Mouse (Mus musculus) monocyte, adult 5-6 weeks (primary cell): ENCODE data around the gene P4ha3. TPM values are rescaled to one million over a fixed set of nuclear protein-coding genes. Genes with fewer than 3 reads are reported as not detected.

Source experiments
- ATAC-seq: fragments of 153-309, 156-312 bp; replicated peaks from 2 replicates; pipeline ENCODE4 v1.8.0; 2017; ENCODE audit warnings: mild to moderate bottlenecking; ENCODE audit not compliant: low TSS enrichment, insufficient number of reproducible peaks, severe bottlenecking, poor library complexity, low FRiP score
- total RNA-seq: library from RNA; stranded (forward); fragments of 200-1000, 200-491, 200-594 nt; gene quantifications from 3 replicates; pipeline ENCODE4 v1.2.3, GENCODE M21; 2017

P4ha3 gene
- total RNA-seq, 1 experiment from 2014 or later: not detected

- ATAC-seq: no peak
Observed at GRCm38 (mm10) chr7:100298861-100299510, 13.7 kb downstream of the P4ha3 start.

- ATAC-seq: no peak
Observed at GRCm38 (mm10) chr7:100301390-100301789, 16.1 kb downstream of the P4ha3 start.

- no peak for ATAC-seq
Observed at GRCm38 (mm10) chr7:100302316-100302715, 17.0 kb downstream of the P4ha3 start.

GRCm38 (mm10) chr7:100305894-100306293 is 20.6 kb downstream of the P4ha3 start:
- ATAC-seq: no peak

GRCm38 (mm10) chr7:100307872-100308653 is 22.7 kb downstream of the P4ha3 start:
- ATAC-seq: no peak

GRCm38 (mm10) chr7:100309216-100309615 is 23.9 kb downstream of the P4ha3 start:
- no peak for ATAC-seq

- ATAC-seq: no peak
Observed at GRCm38 (mm10) chr7:100309679-100310078, 24.4 kb downstream of the P4ha3 start.

- ATAC-seq: no peak
Observed at GRCm38 (mm10) chr7:100310290-100310689, 25.0 kb downstream of the P4ha3 start.

GRCm38 (mm10) chr7:100312716-100313115 is 27.4 kb downstream of the P4ha3 start:
- ATAC-seq: no peak

- ATAC-seq: no peak
Observed at GRCm38 (mm10) chr7:100316924-100317323, 31.6 kb downstream of the P4ha3 start.

- no peak for ATAC-seq
Observed at GRCm38 (mm10) chr7:100317534-100317933, 32.2 kb downstream of the P4ha3 start.

- no peak for ATAC-seq
Observed at GRCm38 (mm10) chr7:100323721-100324120, 38.4 kb downstream of the P4ha3 start.

GRCm38 (mm10) chr7:100325482-100325881 is 40.2 kb downstream of the P4ha3 start:
- no peak for ATAC-seq

- ATAC-seq: no peak
Observed at GRCm38 (mm10) chr7:100327514-100327913, 42.2 kb downstream of the P4ha3 start.

GRCm38 (mm10) chr7:100328636-100329035 is 43.3 kb downstream of the P4ha3 start:
- no peak for ATAC-seq

GRCm38 (mm10) chr7:100331269-100331668 is 45.9 kb downstream of the P4ha3 start:
- ATAC-seq: no peak

- no peak for ATAC-seq
Observed at GRCm38 (mm10) chr7:100335921-100336320, 50.6 kb downstream of the P4ha3 start.

GRCm38 (mm10) chr7:100354984-100355383 is 69.7 kb downstream of the P4ha3 start:
- ATAC-seq: no peak

- no peak for ATAC-seq
Observed at GRCm38 (mm10) chr7:100356324-100356723, 71.0 kb downstream of the P4ha3 start.

- no peak for ATAC-seq
Observed at GRCm38 (mm10) chr7:100356768-100357167, 71.4 kb downstream of the P4ha3 start.
